Mouse (Mus musculus) central nervous system, embryonic 11.5 days (tissue): ENCODE measurements around the gene Tmem59l. TPM values are rescaled to one million over a fixed set of nuclear protein-coding genes. Genes with fewer than 3 reads are reported as not detected.

Experiments
- polyA plus RNA-seq: library from polyadenylated mRNA; depleted of rRNA; stranded (reverse); fragments of >200 nt; gene quantifications from 2 replicates; pipeline ENCODE4 v1.2.3, GENCODE M21; 2012; rRNA removed

Tmem59l gene
- 6.5 and 11.6 TPM in 2 replicates for polyA plus RNA-seq

GRCm38 (mm10) chr8:70486941-70487520 lies at the start of gene Tmem59l:
Tmem59l (minus strand) TSS chr8:70487358.

DNA sequence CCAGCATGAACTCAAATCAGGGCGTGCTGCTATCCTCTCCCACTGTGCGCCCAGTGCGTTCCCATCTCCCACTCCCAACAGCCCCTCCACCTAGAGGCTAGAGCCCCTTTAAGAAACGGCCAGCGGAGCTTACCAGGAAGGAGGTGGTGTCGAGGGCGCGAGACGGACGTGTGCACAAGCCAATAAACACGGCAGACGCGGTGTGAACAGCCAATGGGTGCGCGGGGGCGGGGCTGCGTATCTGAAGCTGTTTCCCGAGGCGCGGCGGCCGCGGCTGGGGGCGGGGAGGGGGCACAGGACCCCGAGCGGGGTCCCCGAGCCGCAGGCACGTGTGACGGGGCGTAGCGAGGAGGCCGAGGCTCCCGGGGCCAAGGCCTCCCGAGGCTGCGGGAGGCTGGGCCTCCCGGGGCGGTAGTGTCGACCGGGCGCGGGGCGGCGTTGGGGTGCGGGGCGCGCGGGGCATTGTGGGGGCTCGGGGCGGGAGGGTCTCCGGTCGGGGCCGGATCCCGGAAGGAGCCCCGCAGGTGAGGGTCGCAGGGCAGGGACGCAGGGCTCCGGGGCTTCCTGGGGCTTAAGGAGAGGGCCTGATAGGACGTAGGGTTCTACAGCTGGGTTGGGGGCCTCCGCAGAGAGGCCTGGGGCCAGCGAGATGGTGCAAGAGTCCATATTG lies 40.5 kb upstream of the Tmem59l start, which contains the start of the genes Fkbp8 and Kxd1:
TSS of gene Fkbp8 (plus strand) at position 213 of the 670 bp plus-strand sequence.
TSS of gene Kxd1 (minus strand) at position 445 of the 670 bp plus-strand sequence.

DNA sequence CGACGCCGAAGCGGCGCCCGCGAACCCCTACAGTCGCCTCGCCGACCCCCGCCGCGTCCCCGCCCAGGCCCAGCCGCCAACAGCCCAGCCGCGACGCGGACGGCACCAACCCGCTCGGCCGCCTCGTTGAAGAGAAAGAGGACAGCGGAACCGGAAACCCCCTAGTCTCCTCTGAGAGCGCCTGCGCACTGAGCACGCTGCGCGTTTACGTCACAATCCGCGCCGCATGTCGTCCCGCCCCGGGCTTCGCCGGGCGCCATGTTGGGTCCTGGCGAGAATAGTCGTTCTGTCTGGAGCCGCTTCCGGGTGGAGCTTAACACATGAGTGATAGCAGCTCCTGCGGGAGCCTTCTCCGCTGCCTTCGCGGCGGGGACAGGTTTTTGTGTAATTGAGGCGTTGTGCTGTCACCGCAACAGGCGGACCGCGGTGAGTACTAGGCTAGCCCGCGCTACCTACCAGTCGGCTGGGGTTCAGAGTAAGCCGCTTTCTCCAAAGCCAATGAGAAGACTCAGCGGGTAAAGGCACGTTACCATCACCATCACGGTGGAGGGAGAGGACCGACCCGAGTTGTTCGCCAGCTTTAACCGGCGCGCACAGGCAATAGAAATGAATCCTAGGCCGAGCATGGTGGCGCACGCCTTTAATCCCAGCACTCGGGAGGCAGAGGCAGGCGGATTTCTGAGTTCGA lies 23.2 kb upstream of the Tmem59l start, which contains the start of gene Uba52:
TSS of gene Uba52 (minus strand) at position 574 of the 688 bp plus-strand sequence.

DNA sequence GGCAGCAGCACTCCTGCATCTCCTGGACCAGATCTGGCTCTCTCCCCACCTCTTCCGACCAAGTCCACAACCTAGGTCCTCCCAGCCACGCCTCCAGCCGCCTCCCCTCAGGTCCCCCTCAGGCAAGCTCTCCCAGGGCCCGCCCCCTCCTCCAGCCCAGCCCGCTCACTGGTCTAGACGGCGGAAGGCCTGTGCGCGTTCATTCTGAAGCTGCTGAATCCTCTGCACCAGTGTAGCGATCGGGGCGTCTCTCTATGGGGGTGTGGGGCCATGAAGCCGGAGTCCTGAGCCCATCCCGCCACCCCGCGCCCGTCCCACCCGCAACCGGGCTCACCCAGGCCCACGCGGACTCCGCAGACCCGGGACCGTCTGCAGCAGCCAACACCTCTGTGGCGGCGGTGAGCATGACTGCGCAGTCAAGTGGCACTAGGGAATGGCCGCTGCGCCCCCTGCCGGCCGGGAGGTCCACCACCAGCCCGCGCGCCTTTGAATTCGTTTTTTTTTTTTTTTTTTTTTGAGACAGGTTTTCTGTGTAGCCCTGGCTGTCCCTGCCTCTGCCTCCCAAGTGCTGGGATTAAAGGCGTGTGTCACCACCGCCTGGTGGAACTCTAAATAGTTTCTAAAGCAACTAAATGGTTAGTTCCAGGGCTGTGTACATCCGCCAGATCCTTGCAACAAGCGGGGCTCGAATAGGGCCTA lies 19.3 kb upstream of the Tmem59l start, which contains the start of gene Rex1bd:
TSS of gene Rex1bd (minus strand) at position 425 of the 699 bp plus-strand sequence.

DNA sequence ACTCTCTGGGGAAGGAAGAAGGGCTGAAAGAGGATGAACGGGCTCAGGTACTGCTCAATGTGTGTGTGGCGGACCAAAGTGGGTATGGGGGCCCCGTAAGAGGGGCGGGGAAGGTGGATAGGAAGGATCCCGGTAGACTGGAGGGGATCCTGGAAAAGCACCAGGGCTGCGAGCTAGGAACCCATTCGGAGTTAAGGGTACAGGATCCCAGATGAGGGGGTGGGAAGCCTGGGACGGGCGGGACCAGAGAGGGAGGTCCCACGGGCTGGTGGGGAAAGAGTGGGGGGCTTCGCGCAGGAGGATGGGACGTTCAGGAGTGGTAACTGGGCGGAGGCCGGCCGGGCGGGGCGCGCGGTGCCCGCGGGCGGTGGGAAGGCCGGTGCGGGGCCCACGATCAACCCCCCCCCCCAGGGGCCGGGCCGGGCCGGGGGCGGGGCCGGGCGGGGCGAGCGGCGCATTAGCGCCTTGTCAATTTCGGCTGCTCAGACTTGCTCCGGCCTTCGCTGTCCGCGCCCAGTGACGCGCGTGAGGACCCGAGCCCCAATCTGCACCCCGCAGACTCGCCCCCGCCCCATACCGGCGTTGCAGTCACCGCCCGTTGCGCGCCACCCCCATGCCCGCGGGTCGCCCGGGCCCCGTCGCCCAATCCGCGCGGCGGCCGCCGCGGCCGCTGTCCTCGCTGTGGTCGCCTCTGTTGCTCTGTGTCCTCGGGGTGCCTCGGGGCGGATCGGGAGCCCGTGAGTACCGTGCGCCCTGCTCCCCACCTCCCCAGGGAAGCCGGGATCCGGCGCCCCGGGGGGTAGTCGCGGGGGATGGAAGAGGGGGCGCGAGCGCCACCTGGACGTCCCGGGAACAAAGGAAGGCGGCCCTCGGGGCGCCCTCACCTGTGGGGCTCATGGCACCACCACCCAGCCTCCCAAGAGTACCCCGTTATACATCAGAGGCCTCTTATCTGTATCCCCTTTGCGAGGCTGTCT lies 5.8 kb upstream of the Tmem59l start, which contains the start of gene Crlf1:
TSS of gene Crlf1 (plus strand) at position 495 of the 977 bp plus-strand sequence.

GRCm38 (mm10) chr8:70476333-70477268 lies 10.6 kb downstream of the Tmem59l start, which contains the start of gene Klhl26:
Klhl26 (minus strand) TSS chr8:70476968.

GRCm38 (mm10) chr8:70439055-70439847 lies 47.9 kb downstream of the Tmem59l start, which contains the start of gene Crtc1:
Crtc1 (minus strand) TSS chr8:70439579.

Other genes with a start within 250 kb of the Tmem59l start
- gene Homer3, start 204.5 kb downstream of the Tmem59l start, polyA plus RNA-seq = 117 and 118 TPM in 2 replicates
- gene Ddx49, start 184.9 kb downstream of the Tmem59l start, polyA plus RNA-seq = 54.6 and 70.9 TPM in 2 replicates
- 214 and 227 TPM in 2 replicates for gene Cope, start 184.8 kb downstream of the Tmem59l start, polyA plus RNA-seq
- 6.7 and 8.8 TPM in 2 replicates for gene Cers1, start 171.6 kb downstream of the Tmem59l start, polyA plus RNA-seq
- gene Gdf1, start 157.5 kb downstream of the Tmem59l start, polyA plus RNA-seq = 3.1 and 7.7 TPM in 2 replicates
- 39.3 and 42.0 TPM in 2 replicates for gene Upf1, start 134.1 kb downstream of the Tmem59l start, polyA plus RNA-seq
- gene Comp, start 113.8 kb downstream of the Tmem59l start, polyA plus RNA-seq = 0.28 and 0.31 TPM in 2 replicates
- gene Crtc1, start 47.8 kb downstream of the Tmem59l start, polyA plus RNA-seq = 17.0 and 25.5 TPM in 2 replicates
- gene Klhl26, start 10.4 kb downstream of the Tmem59l start, polyA plus RNA-seq = 21.7 and 29.7 TPM in 2 replicates
- 1.8 and 19.1 TPM in 2 replicates for gene Crlf1, start 5.8 kb upstream of the Tmem59l start, polyA plus RNA-seq
- 128 and 152 TPM in 2 replicates for gene Rex1bd, start 19.4 kb upstream of the Tmem59l start, polyA plus RNA-seq
- gene Uba52, start 23.4 kb upstream of the Tmem59l start, polyA plus RNA-seq = 1,236 and 2,029 TPM in 2 replicates
- gene Fkbp8, start 40.4 kb upstream of the Tmem59l start, polyA plus RNA-seq = 333 and 368 TPM in 2 replicates
- 45.2 and 45.4 TPM in 2 replicates for gene Kxd1, start 40.6 kb upstream of the Tmem59l start, polyA plus RNA-seq
- 18.0 and 24.2 TPM in 2 replicates for gene Ell, start 52.1 kb upstream of the Tmem59l start, polyA plus RNA-seq
- gene Isyna1, start 107.0 kb upstream of the Tmem59l start, polyA plus RNA-seq = 87.0 and 171 TPM in 2 replicates
- gene Ssbp4, start 121.5 kb upstream of the Tmem59l start, polyA plus RNA-seq = 81.3 and 117 TPM in 2 replicates
- 0.88 and 1.00 TPM in 2 replicates for gene Lrrc25, start 128.8 kb upstream of the Tmem59l start, polyA plus RNA-seq
- 0.32 and 0.54 TPM in 2 replicates for gene Gdf15, start 145.1 kb upstream of the Tmem59l start, polyA plus RNA-seq
- 61.8 and 88.1 TPM in 2 replicates for gene Pgpep1, start 173.0 kb upstream of the Tmem59l start, polyA plus RNA-seq
- 217 and 299 TPM in 2 replicates for gene Lsm4, start 185.9 kb upstream of the Tmem59l start, polyA plus RNA-seq
- 179 and 228 TPM in 2 replicates for gene Jund, start 211.6 kb upstream of the Tmem59l start, polyA plus RNA-seq
- 0.04 and 0.05 TPM in 2 replicates for gene Iqcn, start 216.1 kb upstream of the Tmem59l start, polyA plus RNA-seq
- 0.06 TPM in 1 of 2 replicates, not detected in the other for gene Gm3336, start 231.2 kb upstream of the Tmem59l start, polyA plus RNA-seq
- 0.82 and 0.89 TPM in 2 replicates for gene Pde4c, start 236.4 kb upstream of the Tmem59l start, polyA plus RNA-seq